Mouse (Mus musculus): ENCODE data around the gene Agrp.

GRCm38 (mm10) chr8:105607062-105607461 is 30.1 kb downstream of the Agrp start:
- TF ChIP-seq POLR2AphosphoS5 (IDR thresholded peaks at IDR 0.05; ENCODE audit: insufficient replicate concordance, low read depth, low read length) = no peak
- TF ChIP-seq GATA1 (IDR thresholded peaks at IDR 0.05; ENCODE audit: borderline replicate concordance, low read length) = no peak
- TF ChIP-seq CTCF (IDR thresholded peaks at IDR 0.05; ENCODE audit: low read depth, low read length) = no peak
- no peak for TF ChIP-seq TAL1 (conservative IDR thresholded peaks at IDR 0.05; ENCODE audit: low read depth, low read length)
- no peak for TF ChIP-seq GATA2 (IDR thresholded peaks at IDR 0.05; ENCODE audit: borderline replicate concordance, low read depth, low read length)
